Mouse (Mus musculus) ES-E14 (cell line): Measurements from ENCODE around the gene Avpr2.

Experiments
- ZC3H11A ChIP-seq: IDR thresholded peaks from 2 replicates; pipeline ENCODE4 v1.6.1; 2012; ENCODE audit warnings: low read depth, mild to moderate bottlenecking, inconsistent platforms, low read length, borderline replicate concordance
- ZNF384 ChIP-seq: IDR thresholded peaks from 2 replicates; pipeline ENCODE4 v1.6.1; 2012; ENCODE audit warnings: low read depth, low read length, inconsistent platforms

GRCm38 (mm10) chrX:73869334-73869733 lies 22.6 kb upstream of the Avpr2 start:
- TF ChIP-seq ZNF384 (no peak), ZC3H11A (no peak)
